Mouse (Mus musculus) urinary bladder, postnatal 25 days (tissue): ENCODE measurements around the gene Mak.

Experiments used
- DNase-seq: peaks from one replicate; pipeline ENCODE4 v3.0.0; 2022; ENCODE audit warnings: low spot score

Gene Mak

DNA sequence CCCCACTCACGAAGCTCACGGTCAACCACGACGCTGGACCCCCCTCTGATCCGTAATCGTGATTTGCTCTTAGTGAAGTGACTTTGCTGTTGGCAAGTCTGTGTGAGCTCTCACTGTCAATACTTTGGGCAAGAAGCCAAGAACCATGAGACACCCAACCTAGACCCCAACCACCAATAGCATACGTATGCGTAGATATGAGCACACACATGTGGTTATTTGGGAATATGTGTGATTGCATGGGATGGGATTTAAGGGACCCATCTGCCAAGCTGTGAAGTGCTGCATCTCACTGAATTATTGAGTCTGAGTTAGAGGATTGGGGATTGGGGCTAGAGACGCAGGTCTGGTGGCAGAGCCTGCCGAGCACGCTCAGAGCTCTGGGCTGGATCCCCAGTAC lies 7.9 kb downstream of the Mak start:
- DNase-seq: no peak

- no peak for DNase-seq
These were observed 11.9 kb downstream of the Mak start for GRCm38 (mm10) chr13:41067618-41068017.

DNA sequence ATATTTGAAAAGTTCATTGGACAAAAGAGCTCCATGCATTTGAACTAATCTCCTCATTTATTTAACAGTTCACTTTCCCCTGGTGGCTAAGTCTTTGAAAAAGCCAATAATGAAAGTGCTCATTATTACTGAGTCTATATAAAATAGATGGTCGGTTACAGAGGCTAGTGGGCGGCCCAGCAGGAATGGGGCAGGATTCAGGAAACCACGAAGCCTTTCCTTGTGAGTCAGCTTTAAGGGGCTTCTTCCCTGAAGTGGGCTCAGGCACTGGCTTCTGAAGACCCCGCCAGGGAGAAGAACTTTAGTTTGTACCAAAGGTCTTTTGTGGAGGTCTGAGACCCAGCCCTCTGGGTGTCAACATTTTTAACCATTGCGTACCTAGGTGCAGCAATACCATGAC lies 27.5 kb downstream of the Mak start:
- no peak for DNase-seq

- DNase-seq: no peak
These were observed 32.2 kb downstream of the Mak start for GRCm38 (mm10) chr13:41047280-41047679.

DNA sequence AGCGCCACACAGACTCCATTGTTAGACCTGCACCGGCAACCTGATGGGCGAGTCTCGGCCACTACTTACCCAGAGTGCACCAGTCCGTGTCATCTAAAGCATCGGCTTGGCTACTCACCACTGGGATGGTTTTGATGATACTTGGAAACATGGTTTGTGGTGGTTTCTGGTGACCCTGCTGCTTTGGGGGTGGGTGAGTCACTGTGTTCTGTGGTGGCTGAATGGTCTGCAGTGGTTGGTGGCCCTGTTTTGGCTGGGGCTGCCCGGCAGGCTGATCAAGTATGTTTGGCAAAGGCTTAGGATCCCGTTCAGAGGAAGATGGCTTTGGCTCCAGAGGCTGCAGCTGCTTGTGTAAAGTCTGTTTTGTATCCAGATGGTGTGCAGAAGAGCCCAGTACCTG lies 33.6 kb downstream of the Mak start:
- no peak for DNase-seq

GRCm38 (mm10) chr13:41042511-41042910 lies 37.0 kb downstream of the Mak start:
- no peak for DNase-seq

DNA sequence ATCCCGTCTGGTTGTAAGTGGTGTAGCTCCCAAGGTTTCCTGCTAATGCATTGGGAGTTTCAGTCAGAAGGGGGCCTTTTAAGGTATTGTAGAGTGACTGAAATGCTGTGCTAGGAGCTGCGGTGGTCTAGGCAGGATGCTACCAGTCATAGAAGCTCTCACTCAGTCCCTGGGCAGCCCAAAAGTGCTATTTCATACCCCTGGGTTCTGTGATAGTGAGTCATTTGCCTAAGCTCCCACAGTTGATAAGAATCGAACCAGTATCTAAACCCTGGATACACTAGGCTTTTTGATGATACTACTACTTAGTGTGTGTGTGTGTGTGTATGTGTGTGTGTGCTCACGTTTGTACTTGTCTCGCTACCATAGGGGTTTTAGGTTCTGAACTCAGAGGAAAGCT lies 49.4 kb downstream of the Mak start:
- DNase-seq: no peak

- DNase-seq: no peak
These were observed 57.4 kb downstream of the Mak start for GRCm38 (mm10) chr13:41022099-41022498.

GRCm38 (mm10) chr13:41021607-41022006 lies 57.9 kb downstream of the Mak start:
- DNase-seq: no peak

DNA sequence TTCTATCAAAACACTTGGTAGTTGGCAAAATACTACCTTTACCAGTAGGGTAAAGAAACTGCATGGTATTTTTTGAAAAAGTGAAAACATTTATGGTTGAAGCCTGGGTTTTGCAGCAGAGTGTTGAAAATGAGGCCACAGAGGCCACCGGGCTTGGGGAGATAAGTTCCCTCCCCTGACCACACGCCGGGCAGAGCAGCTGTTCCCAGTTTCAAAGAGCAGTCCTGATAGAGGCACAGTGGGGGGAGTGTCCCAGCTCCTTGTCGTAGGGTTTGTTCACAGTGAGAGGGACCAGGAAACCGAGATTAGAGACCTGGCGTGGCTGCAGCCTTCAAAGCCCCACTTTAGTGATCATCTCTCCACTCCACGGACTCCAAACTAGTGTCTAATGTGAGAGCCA lies 59.0 kb downstream of the Mak start:
- DNase-seq: no peak

DNA sequence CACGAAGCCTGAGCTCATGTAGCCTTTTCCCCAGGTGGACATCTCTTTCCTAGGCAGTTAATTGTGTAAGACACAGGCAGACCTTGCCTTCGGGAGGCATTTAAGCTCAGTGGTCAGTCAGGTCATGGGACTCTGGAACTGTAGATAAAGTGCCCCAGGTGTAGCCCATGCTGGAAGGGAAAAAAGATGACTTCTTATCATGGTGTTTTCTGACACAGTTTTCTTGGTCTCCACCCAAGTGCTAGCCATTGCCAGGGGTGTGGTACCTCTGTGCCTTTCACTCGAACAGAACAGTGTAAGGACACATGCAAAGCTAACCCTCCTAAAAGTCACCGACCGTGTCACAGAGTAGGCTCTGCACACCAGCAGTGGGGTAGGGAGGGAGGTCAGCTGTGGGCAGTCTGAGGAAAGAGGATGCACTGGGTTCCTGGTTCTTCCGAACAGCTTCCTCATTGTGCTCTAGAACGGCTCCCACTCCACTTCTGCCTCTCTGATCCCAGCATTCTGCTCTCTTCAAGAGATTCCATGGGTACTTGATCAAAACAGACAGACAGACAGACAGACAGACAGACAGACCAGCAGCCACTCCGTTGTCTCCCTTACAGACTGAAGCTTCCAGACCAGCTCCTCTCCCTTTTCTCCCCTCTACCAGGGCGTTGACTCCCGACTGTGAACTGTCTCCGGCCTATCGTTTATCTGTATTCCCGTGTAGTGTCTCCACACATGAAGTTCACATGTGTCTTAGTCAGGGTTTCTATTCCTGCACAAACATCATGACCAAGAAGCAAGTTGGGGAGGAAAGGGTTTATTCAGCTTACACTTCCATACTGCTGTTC lies 60.5 kb downstream of the Mak start:
- no peak for DNase-seq

DNA sequence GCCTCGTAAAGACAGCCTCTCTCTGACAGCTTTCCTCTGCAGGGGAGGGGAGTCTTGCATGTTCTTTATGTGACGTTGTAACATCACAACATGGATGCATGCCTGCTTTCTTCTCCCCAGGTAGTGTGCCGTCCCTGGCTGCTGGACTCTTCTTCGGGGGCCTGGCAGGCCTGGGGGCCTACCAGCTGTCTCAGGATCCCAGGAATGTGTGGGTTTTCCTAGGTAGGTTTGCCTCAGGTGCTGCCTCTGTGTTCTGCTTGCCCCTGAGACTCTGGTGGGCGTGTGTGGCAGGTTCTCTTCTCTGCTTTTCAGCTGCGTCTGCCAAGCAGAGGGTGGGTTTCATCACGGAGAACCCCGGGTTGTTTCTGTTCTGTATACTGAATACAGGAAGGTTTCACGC lies 61.3 kb downstream of the Mak start:
- no peak for DNase-seq

DNA sequence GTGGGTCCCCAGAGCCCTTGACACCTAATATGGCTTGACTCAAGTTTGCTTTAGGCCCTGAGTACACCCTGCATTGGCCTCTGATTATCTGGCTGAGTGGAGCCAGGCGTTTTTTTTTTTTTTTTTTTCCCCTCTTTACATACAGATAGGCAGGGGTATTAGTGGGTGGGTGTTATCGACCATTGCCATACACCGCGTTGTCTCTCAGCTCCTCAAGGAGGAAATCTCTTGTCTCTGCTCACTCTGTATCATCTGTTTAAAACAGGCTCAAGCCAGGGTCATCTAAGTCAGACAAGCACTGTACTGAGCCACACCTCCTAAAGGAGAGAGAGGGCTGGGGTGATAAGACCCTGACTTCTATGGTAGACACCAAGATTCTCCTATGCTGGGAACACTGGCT lies 61.7 kb downstream of the Mak start:
- no peak for DNase-seq

GRCm38 (mm10) chr13:41016797-41017405 lies 62.6 kb downstream of the Mak start:
- no peak for DNase-seq

DNA sequence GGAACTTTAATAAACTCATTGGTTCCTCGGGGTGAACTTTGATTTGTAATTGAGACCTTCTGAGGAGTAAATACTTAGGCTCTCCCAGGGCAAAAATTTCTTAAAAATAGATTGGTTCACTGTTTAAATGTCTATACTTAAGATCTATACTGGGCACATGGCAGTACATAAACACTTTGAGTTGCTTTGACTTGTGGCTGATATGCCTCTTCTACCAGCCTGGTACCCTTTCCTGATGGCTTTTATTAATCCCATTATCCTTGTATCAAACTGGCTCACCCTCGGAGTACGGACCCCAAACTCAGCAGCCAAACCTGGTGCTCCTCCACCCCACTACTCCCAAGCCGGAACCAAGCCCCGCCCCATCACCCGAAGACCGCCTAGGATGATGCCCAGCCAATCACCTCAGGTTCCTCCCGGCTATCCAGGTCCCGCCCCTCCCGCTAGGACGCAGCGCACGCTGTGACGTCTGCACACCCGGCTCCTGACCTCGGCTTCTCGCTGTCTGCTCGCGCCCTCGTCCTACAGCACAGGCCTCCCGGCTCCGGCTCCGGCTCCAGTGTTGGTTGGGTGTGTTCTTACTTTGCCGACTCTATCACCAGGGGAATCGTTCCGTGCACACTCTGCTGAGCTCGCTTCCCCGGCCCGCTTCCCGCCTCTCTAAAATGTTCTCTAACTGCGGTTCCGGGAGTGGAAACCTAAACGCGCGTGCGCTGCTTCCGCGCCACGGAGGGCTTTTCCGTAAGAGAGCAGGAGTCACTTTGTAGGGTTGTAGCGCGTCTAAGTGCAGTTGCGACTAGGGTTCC lies 63.5 kb downstream of the Mak start, which contains the start of gene Tmem14c:
Tmem14c (plus strand) TSS at position 464 of the 806 bp plus-strand sequence.
- peak; percentile 91 for DNase-seq

DNA sequence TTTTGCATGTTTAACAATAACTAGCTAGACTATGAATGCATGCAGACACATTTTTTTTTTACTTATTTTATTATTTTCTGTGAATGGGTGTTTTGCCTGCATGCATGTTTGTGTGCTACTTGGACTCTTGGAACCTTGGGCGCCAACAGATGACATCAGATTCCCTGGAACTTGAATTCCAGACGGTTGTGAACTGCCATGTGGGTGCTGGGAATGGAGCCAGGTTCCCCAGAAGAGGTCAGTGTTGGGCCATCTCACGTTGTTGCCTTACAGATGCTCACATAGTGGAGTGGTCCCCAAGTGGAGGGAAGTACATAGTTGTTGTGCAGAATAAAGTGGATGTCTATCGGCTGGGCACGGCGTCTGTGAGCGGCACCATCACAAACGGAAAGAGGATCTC lies 70.6 kb downstream of the Mak start:
- no peak for DNase-seq

DNA sequence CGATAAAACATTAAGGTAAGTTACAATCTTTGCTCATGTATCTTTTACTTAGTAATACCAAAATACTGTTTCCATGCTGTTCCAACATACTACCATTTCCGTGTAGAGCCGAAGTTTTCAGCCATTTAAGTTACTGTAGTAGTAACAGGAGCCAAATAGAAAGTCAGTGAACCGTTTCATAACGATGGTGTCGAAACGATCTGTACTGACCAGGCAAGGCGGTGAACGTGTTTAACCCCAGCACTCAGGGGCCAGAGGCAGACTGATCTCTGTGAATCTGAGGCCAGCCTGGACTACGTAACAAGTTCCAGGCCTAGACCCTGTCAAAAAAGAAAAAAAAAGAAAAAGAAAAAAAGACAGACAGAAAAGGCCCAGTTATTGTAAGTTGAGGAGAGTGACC lies 71.2 kb downstream of the Mak start:
- DNase-seq: no peak

DNA sequence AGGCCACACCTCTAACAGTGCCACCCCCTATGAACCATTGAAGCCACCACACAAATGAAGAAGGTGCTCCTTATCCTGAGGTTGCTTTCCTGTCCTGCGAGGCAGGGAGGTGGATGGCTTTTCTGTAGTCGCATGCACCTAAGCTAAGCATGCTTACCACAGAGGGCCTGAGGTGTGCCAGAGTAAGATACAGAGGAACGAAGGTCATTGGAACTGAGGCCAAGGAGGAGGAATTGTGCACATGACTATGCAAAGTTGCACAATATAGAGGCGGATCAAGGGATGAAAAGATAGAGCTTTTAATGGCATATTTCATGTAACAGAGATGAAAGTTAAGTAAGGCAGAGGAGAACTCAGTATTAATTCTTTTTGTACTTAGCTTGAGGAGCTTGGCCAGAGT lies 73.3 kb downstream of the Mak start:
- DNase-seq: no peak

- DNase-seq: no peak
These were observed 77.5 kb downstream of the Mak start for GRCm38 (mm10) chr13:41002001-41002400.

GRCm38 (mm10) chr13:41000926-41001639 lies 78.4 kb downstream of the Mak start, which contains the start of gene Pak1ip1:
Gene Pak1ip1, plus strand, starts transcription at chr13:41001023.
- peak; percentile 94 for DNase-seq

GRCm38 (mm10) chr13:41000140-41000925 lies 79.2 kb downstream of the Mak start:
- peak; percentile 18 for DNase-seq
